Mouse (Mus musculus): ENCODE data around the gene Cdc42ep4. TPM values are rescaled to one million over a fixed set of nuclear protein-coding genes. Genes with fewer than 3 reads are reported as not detected.

Gene Cdc42ep4
- polyA plus RNA-seq, 1 experiment from 2014 or later: 21.9 TPM

GRCm38 (mm10) chr11:113729239-113729638 is 22.4 kb downstream of the Cdc42ep4 start:
- no peak overlapping the region for H3K27ac ChIP-seq
- H3K27me3 ChIP-seq (replicated peaks): no peaks in the 10 kb centered on the region
- no peak overlapping the region for H3K9ac ChIP-seq
- no peaks in the 10 kb centered on the region for H3K9me3 ChIP-seq (replicated peaks)
- no peak for ATAC-seq
- H3K4me3 ChIP-seq: no peak overlapping the region
- H3K4me2 ChIP-seq: no peak overlapping the region
- peaks cover 53% of the 10 kb centered on the region for H3K36me3 ChIP-seq
- peaks cover 32% of the 10 kb centered on the region for H3K4me1 ChIP-seq
- WGBS (ENCODE audit: insufficient replicate concordance): 88% methylated on average over 21 of the region's 21 CpGs

GRCm38 (mm10) chr11:113727992-113728391 is 23.7 kb downstream of the Cdc42ep4 start:
- Histone ChIP-seq H3K27ac (no peak overlapping the region), H3K36me3 (peaks cover 53% of the 10 kb centered on the region)

GRCm38 (mm10) chr11:113726994-113727888 is 24.4 kb downstream of the Cdc42ep4 start:
- WGBS (ENCODE audit: insufficient replicate concordance): 90% methylated on average over 14 of the region's 14 CpGs
- no peaks in the 10 kb centered on the region for H3K9me3 ChIP-seq (replicated peaks)
- H3K36me3 ChIP-seq: peaks cover 51% of the 10 kb centered on the region
- no peak overlapping the region for H3K27ac ChIP-seq
- peaks cover 18% of the 10 kb centered on the region for H3K4me1 ChIP-seq
- H3K4me3 ChIP-seq: no peak overlapping the region
- no peak overlapping the region for H3K9ac ChIP-seq
- H3K27me3 ChIP-seq (replicated peaks): peaks cover 5% of the 10 kb centered on the region; the same call in 1 of the 2 replicates
- H3K4me2 ChIP-seq: no peak overlapping the region
- ATAC-seq: no peak

More at GRCm38 (mm10) chr11:113727992-113728391, 23.7 kb downstream of the Cdc42ep4 start:
- ATAC-seq: no peak
- H3K9ac ChIP-seq: no peak overlapping the region
- H3K4me1 ChIP-seq: peaks cover 23% of the 10 kb centered on the region
- no peak overlapping the region for H3K4me3 ChIP-seq
- H3K9me3 ChIP-seq (replicated peaks): no peaks in the 10 kb centered on the region
- peaks cover 5% of the 10 kb centered on the region; the same call in 1 of the 2 replicates for H3K27me3 ChIP-seq (replicated peaks)
- no peak overlapping the region for H3K4me2 ChIP-seq
- 87% methylated on average over 6 of the region's 6 CpGs for WGBS (ENCODE audit: insufficient replicate concordance)

- H3K4me1 ChIP-seq: peaks cover 8% of the 10 kb centered on the region; the same call in 1 of the 2 replicates
- H3K4me2 ChIP-seq: no peak overlapping the region
- no peaks in the 10 kb centered on the region for H3K9me3 ChIP-seq (replicated peaks)
- no peak overlapping the region for H3K4me3 ChIP-seq
- no peak overlapping the region for H3K27ac ChIP-seq
- peaks cover 5% of the 10 kb centered on the region; the same call in 1 of the 2 replicates for H3K27me3 ChIP-seq (replicated peaks)
- peaks cover 46% of the 10 kb centered on the region for H3K36me3 ChIP-seq
- ATAC-seq: no peak
- 80% methylated on average over 4 of the region's 4 CpGs for WGBS (ENCODE audit: insufficient replicate concordance)
- no peak overlapping the region for H3K9ac ChIP-seq
Observed at GRCm38 (mm10) chr11:113725235-113726048, 26.2 kb downstream of the Cdc42ep4 start.

GRCm38 (mm10) chr11:113722405-113723090 is 29.1 kb downstream of the Cdc42ep4 start:
- Histone ChIP-seq H3K36me3 (peaks cover 19% of the 10 kb centered on the region), H3K9me3 (replicated peaks) (no peaks in the 10 kb centered on the region), H3K4me1 (peaks cover 11% of the 10 kb centered on the region; the same call in 1 of the 2 replicates), H3K27me3 (replicated peaks) (peaks cover 18% of the 10 kb centered on the region), H3K4me3 (no peak overlapping the region), H3K4me2 (no peak overlapping the region), H3K27ac (no peak overlapping the region), H3K9ac (no peak overlapping the region)
- 58% methylated on average over 14 of the region's 14 CpGs for WGBS (ENCODE audit: insufficient replicate concordance)
- no peak for ATAC-seq

- 58% methylated on average over 16 of the region's 16 CpGs for WGBS (ENCODE audit: insufficient replicate concordance)
- Histone ChIP-seq H3K4me1 (peaks cover 10% of the 10 kb centered on the region; the same call in 1 of the 2 replicates), H3K9me3 (replicated peaks) (no peaks in the 10 kb centered on the region), H3K4me2 (no peak overlapping the region), H3K27me3 (replicated peaks) (peaks cover 13% of the 10 kb centered on the region; the same call in 1 of the 2 replicates), H3K36me3 (no peaks in the 10 kb centered on the region), H3K9ac (no peak overlapping the region), H3K27ac (no peak overlapping the region), H3K4me3 (no peak overlapping the region)
- no peak for ATAC-seq
Observed at GRCm38 (mm10) chr11:113717767-113718424, 33.8 kb downstream of the Cdc42ep4 start.

- Histone ChIP-seq H3K27me3 (replicated peaks) (peaks cover 24% of the 10 kb centered on the region; the same call in 1 of the 2 replicates), H3K9me3 (replicated peaks) (no peaks in the 10 kb centered on the region), H3K4me3 (no peak overlapping the region), H3K4me1 (peaks cover 9% of the 10 kb centered on the region; the same call in 1 of the 2 replicates), H3K9ac (no peak overlapping the region), H3K27ac (no peak overlapping the region), H3K36me3 (no peaks in the 10 kb centered on the region), H3K4me2 (no peak overlapping the region)
- WGBS (ENCODE audit: insufficient replicate concordance): 67% methylated on average over 2 of the region's 2 CpGs
- ATAC-seq: no peak
Observed at GRCm38 (mm10) chr11:113716132-113716531, 35.5 kb downstream of the Cdc42ep4 start.

GRCm38 (mm10) chr11:113715078-113715674 is 36.5 kb downstream of the Cdc42ep4 start:
- no peak overlapping the region for H3K9ac ChIP-seq
- H3K4me3 ChIP-seq: no peak overlapping the region
- no peak overlapping the region for H3K27ac ChIP-seq
- H3K27me3 ChIP-seq (replicated peaks): peaks cover 34% of the 10 kb centered on the region
- no peak overlapping the region for H3K4me2 ChIP-seq
- H3K36me3 ChIP-seq: no peaks in the 10 kb centered on the region
- peak; percentile 31 for ATAC-seq
- 51% methylated on average over 7 of the region's 7 CpGs for WGBS (ENCODE audit: insufficient replicate concordance)
- no peaks in the 10 kb centered on the region for H3K9me3 ChIP-seq (replicated peaks)
- H3K4me1 ChIP-seq: peaks cover 9% of the 10 kb centered on the region; the same call in 1 of the 2 replicates

GRCm38 (mm10) chr11:113711061-113711460 is 40.6 kb downstream of the Cdc42ep4 start:
- H3K4me1 ChIP-seq: peaks cover 7% of the 10 kb centered on the region; the same call in 1 of the 2 replicates
- H3K27me3 ChIP-seq (replicated peaks): peaks cover 47% of the 10 kb centered on the region
- no peaks in the 10 kb centered on the region for H3K9me3 ChIP-seq (replicated peaks)
- no peak overlapping the region for H3K4me2 ChIP-seq
- no peak overlapping the region for H3K27ac ChIP-seq
- ATAC-seq: no peak
- no peaks in the 10 kb centered on the region for H3K36me3 ChIP-seq
- no peak overlapping the region for H3K9ac ChIP-seq
- no peak overlapping the region for H3K4me3 ChIP-seq
- 74% methylated on average over 1 of the region's 1 CpGs for WGBS (ENCODE audit: insufficient replicate concordance)

GRCm38 (mm10) chr11:113710257-113710777 is 41.4 kb downstream of the Cdc42ep4 start:
- no peak for ATAC-seq
- Histone ChIP-seq H3K4me3 (no peak overlapping the region), H3K4me1 (peaks cover 5% of the 10 kb centered on the region; the same call in 1 of the 2 replicates), H3K27ac (no peak overlapping the region), H3K9ac (no peak overlapping the region), H3K9me3 (replicated peaks) (no peaks in the 10 kb centered on the region), H3K27me3 (replicated peaks) (peaks cover 47% of the 10 kb centered on the region), H3K36me3 (no peaks in the 10 kb centered on the region), H3K4me2 (no peak overlapping the region)
- 18% methylated on average over 10 of the region's 10 CpGs for WGBS (ENCODE audit: insufficient replicate concordance)
